Mouse (Mus musculus) limb, embryonic 13.5 days (tissue): Measurements from ENCODE around the gene Epb41l3. TPM values are rescaled to one million over a fixed set of nuclear protein-coding genes. Genes with fewer than 3 reads are reported as not detected.

ENCODE experiments used
- ATAC-seq: fragments of 200-750 bp; cut with Nextera tagmentation; 2 replicates; pipeline ENCODE4 v1.8.0; 2017; ENCODE audit warnings: low read depth, moderate number of reproducible peaks, moderate TSS enrichment; ENCODE audit not compliant: low FRiP score
- H3K27ac ChIP-seq: fragments of 300-500 bp; sonication (generic); 2 replicates; pipeline ENCODE4 v1.5.1; 2015; ENCODE audit warnings: inconsistent platforms, mild to moderate bottlenecking, moderate library complexity
- H3K27me3 ChIP-seq: fragments of 300-500 bp; sonication (generic); 2 replicates; pipeline ENCODE4 v1.6.1; 2015; ENCODE audit warnings: mild to moderate bottlenecking, inconsistent platforms
- H3K36me3 ChIP-seq: fragments of 300-500 bp; sonication (generic); 2 replicates; pipeline ENCODE4 v1.6.1; 2015; ENCODE audit warnings: inconsistent platforms, mild to moderate bottlenecking, moderate library complexity
- H3K4me1 ChIP-seq: fragments of 300-500 bp; sonication (generic); 2 replicates; pipeline ENCODE4 v1.6.1; 2015; ENCODE audit warnings: inconsistent platforms
- H3K4me2 ChIP-seq: fragments of 300-500 bp; sonication (generic); replicated peaks from 2 replicates; pipeline ENCODE4 v1.6.1; 2015; ENCODE audit warnings: inconsistent platforms, mild to moderate bottlenecking, moderate library complexity
- H3K4me3 ChIP-seq: fragments of 300-500 bp; sonication (generic); 2 replicates; pipeline ENCODE4 v1.5.1; 2015; ENCODE audit warnings: moderate library complexity, mild to moderate bottlenecking, inconsistent platforms
- H3K9ac ChIP-seq: fragments of 300-500 bp; sonication (generic); 2 replicates; pipeline ENCODE4 v1.6.1; 2015; ENCODE audit warnings: mild to moderate bottlenecking, inconsistent platforms
- H3K9me3 ChIP-seq: fragments of 300-500 bp; sonication (generic); 2 replicates; pipeline ENCODE4 v1.6.1; 2016; ENCODE audit warnings: inconsistent platforms
- WGBS: fragments of 180-500 bp; shearing (Covaris S2); methylation state at CpG from one replicate; pipeline ENCODE4 v1.1.7; 2015; 5-methylcytosine and 5-hydroxymethylcytosine counted together
- polyA plus RNA-seq: library from polyadenylated mRNA; unstranded; fragments of >200 nt; fragmentation: Nextera tagmentation; extraction: Ambion mirVana; gene quantifications from 2 replicates; pipeline ENCODE4 v1.2.1, GENCODE M21; 2015

Gene Epb41l3
- polyA plus RNA-seq, 1 experiment from 2014 or later, result 154 TPM

DNA sequence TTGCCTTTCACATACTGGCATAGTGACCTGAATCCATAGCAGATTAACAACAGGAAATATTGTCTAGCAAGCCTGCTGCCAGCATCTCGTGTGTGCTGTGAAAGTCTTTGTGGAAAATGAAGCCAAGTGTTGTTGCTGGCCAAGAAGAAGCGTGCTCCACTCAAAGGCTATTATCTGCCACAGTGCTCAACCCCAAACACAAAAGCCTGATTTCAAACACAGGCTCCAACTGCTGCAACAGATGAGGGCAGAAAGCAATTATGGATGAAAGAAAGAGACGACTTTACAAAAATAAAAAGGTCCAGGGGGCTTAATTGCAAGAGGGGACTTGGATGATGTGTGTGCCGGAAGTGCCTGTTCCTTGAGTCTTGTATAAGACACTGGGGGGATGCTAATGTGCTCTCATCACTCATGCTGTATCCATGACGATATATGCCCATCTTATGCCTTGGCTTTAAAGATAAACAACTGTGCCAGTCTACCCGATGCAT, 154.7 kb downstream of the Epb41l3 start:
- H3K27ac ChIP-seq, result no peak overlapping the region
- no peaks in the 10 kb centered on the region for H3K27me3 ChIP-seq
- H3K4me2 ChIP-seq, result no peak overlapping the region
- peaks cover 6% of the 10 kb centered on the region for H3K36me3 ChIP-seq
- H3K4me3 ChIP-seq, result no peak overlapping the region
- 52% methylated on average over 6 of the region's 6 CpGs for WGBS
- no peak overlapping the region for H3K9ac ChIP-seq
- peaks cover 27% of the 10 kb centered on the region for H3K4me1 ChIP-seq
- no peak for ATAC-seq
- H3K9me3 ChIP-seq, result no peaks in the 10 kb centered on the region

DNA sequence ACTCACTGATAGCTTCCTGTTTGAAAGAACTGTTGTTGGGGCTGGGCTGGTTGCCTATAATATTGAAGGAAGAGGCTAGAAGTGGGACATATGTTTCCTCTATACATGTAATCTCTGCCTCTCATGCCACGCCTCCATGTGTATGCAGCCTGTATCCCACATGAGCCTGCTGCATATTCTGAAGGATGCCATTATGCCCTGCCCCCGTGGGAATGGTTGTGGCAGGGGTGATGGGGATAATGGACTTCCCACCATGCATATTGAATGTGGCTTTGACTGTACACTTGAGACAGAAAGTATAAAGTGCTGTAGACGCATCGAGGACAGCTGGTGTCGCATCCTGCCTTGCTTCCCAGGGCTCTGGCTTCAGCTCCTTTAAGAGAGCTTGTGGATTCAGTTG, 155.9 kb downstream of the Epb41l3 start:
- H3K36me3 ChIP-seq, result no peaks in the 10 kb centered on the region
- no peaks in the 10 kb centered on the region for H3K9me3 ChIP-seq
- no peak for ATAC-seq
- no peak overlapping the region for H3K4me2 ChIP-seq
- H3K27ac ChIP-seq, result no peak overlapping the region
- no peaks in the 10 kb centered on the region for H3K27me3 ChIP-seq
- no peak overlapping the region for H3K9ac ChIP-seq
- no peak overlapping the region for H3K4me3 ChIP-seq
- peaks cover 27% of the 10 kb centered on the region for H3K4me1 ChIP-seq
- WGBS, result 71% methylated on average over 5 of the region's 5 CpGs

DNA sequence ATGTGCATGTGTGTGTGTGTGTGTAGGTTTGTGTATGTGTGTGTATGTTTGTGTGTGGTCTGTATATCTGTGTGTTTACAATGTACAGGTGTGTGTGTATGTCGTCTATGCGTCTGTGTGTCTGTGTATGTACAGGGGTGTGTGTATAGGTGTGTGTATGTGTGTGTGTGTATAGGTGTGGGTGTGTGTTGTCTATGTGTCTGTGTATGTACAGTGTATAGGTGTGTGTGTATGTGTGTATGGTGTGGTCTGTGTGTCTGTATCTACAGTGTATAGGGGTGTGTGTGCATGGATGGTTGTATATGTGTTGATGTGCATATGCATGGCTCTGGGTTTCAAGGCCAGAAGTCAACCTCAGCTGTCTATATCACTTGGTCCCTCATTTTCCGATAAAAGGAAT, 161.7 kb downstream of the Epb41l3 start:
- H3K9me3 ChIP-seq, result no peaks in the 10 kb centered on the region
- no peak overlapping the region for H3K4me3 ChIP-seq
- H3K4me1 ChIP-seq, result 0 out of 2 replicates have a peak, but pooled peaks cover 3% of the 10 kb centered on the region
- no peak for ATAC-seq
- 94% methylated on average over 3 of the region's 3 CpGs for WGBS
- no peak overlapping the region for H3K4me2 ChIP-seq
- no peak overlapping the region for H3K9ac ChIP-seq
- H3K36me3 ChIP-seq, result peaks cover 29% of the 10 kb centered on the region
- H3K27ac ChIP-seq, result no peak overlapping the region
- no peaks in the 10 kb centered on the region for H3K27me3 ChIP-seq

DNA sequence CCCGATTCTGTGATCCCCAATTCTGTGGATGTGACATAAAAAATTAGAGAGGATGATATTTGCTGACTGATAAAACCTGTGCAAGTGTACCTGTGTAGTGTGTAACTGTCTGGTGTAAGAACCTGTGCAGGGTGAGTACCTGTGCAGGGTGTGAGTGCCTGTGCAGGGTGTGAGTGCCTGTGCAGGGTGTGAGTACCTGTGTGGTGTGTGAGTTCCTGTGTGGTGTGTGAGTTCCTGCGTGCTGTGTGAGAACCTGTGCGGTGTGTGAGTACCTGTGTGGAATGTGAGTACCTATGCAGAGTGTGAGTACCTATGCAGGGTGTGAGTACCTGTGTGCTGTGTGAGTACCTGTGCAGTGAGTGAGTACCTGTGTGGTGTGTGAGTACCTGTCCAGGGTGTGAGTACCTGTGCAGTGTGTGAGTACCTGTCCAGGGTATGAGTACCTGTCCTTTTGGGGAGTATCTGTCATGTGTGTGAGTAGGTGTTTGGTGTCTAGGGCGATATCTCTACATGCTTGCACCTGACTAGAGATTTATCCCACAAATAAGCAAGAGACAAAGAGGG, 163.4 kb downstream of the Epb41l3 start:
- H3K36me3 ChIP-seq, result peaks cover 40% of the 10 kb centered on the region
- 90% methylated on average over 4 of the region's 4 CpGs for WGBS
- no peaks in the 10 kb centered on the region for H3K27me3 ChIP-seq
- H3K4me1 ChIP-seq, result 0 out of 2 replicates have a peak, but pooled peaks cover 3% of the 10 kb centered on the region
- peak; percentile 49; the same call in 1 of the 2 replicates for ATAC-seq
- no peak overlapping the region for H3K4me3 ChIP-seq
- no peaks in the 10 kb centered on the region for H3K9me3 ChIP-seq
- no peak overlapping the region for H3K4me2 ChIP-seq
- no peak overlapping the region for H3K9ac ChIP-seq
- H3K27ac ChIP-seq, result no peak overlapping the region

DNA sequence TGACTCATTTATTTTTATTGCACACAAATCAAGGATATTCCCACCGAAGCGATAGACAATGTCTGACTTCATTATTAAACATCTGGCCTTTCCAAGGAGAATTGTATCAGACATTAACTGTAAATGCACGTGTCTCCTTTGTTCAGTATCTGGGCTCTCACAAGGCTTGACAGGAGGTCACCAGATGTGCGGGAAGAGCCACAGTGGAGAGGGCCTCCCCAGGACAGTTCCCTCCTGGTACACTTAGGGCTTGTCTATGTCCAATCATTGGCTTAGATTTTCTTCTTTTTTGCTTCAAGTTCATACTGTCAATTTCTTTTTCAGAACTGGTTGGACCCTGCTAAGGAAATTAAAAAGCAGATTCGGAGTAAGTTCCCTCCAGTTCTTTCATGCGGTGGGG, 163.9 kb downstream of the Epb41l3 start:
- H3K9me3 ChIP-seq, result no peaks in the 10 kb centered on the region
- H3K4me1 ChIP-seq, result 0 out of 2 replicates have a peak, but pooled peaks cover 3% of the 10 kb centered on the region
- peaks cover 43% of the 10 kb centered on the region for H3K36me3 ChIP-seq
- no peak overlapping the region for H3K4me3 ChIP-seq
- no peak overlapping the region for H3K9ac ChIP-seq
- H3K4me2 ChIP-seq, result no peak overlapping the region
- peak; percentile 62 for ATAC-seq
- no peak overlapping the region for H3K27ac ChIP-seq
- H3K27me3 ChIP-seq, result no peaks in the 10 kb centered on the region
- WGBS, result 66% methylated on average over 6 of the region's 6 CpGs

DNA sequence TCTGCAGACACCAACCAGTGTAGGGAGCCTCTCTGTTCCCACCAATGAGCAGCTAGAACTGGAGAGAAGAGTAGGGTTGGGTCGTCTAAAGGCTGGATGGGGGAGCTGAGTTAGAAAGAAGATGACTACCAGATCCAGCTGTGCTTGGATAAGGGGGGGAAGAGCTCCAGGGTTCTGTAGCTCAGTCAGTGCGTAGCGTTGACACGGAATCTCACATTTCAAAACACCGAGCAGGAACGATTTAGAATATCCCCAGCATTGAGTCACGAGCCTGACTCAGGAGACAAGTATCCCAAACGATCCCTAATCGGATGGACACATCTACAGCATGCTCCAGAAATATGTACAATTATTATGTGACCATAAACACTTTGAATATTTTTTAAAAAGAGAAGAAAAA, 180.4 kb downstream of the Epb41l3 start:
- H3K9ac ChIP-seq, result no peak overlapping the region
- no peak overlapping the region for H3K27ac ChIP-seq
- no peak overlapping the region for H3K4me2 ChIP-seq
- H3K4me3 ChIP-seq, result no peak overlapping the region
- WGBS, result 64% methylated on average over 9 of the region's 9 CpGs
- H3K36me3 ChIP-seq, result peaks cover 51% of the 10 kb centered on the region
- no peak for ATAC-seq
- no peaks in the 10 kb centered on the region for H3K9me3 ChIP-seq
- no peaks in the 10 kb centered on the region for H3K27me3 ChIP-seq
- peaks cover 10% of the 10 kb centered on the region for H3K4me1 ChIP-seq

DNA sequence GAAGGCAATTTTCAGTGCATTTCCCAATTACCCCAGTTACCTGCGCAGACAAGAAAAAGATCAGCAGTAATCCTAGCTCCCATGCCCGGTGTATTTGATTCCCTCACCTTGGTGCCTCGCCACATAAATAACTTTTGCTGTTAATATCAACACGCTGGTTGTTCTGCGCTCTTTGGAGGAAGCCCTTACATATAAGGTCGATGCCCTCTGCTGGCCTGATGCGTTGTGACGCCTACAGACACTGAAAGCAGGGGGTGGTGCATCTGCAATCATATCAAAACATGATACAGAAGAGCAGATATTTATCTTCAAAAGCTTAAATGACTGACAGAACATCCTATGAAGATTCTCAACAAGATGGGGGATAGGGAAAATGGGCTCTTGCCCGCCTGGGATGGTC, 181.0 kb downstream of the Epb41l3 start:
- no peaks in the 10 kb centered on the region for H3K27me3 ChIP-seq
- H3K36me3 ChIP-seq, result peaks cover 52% of the 10 kb centered on the region
- 0 out of 2 replicates have a peak, but pooled peaks have one; percentile 24 for ATAC-seq
- H3K4me2 ChIP-seq, result no peak overlapping the region
- peaks cover 10% of the 10 kb centered on the region for H3K4me1 ChIP-seq
- H3K9me3 ChIP-seq, result no peaks in the 10 kb centered on the region
- no peak overlapping the region for H3K9ac ChIP-seq
- 48% methylated on average over 9 of the region's 9 CpGs for WGBS
- no peak overlapping the region for H3K4me3 ChIP-seq
- no peak overlapping the region for H3K27ac ChIP-seq

DNA sequence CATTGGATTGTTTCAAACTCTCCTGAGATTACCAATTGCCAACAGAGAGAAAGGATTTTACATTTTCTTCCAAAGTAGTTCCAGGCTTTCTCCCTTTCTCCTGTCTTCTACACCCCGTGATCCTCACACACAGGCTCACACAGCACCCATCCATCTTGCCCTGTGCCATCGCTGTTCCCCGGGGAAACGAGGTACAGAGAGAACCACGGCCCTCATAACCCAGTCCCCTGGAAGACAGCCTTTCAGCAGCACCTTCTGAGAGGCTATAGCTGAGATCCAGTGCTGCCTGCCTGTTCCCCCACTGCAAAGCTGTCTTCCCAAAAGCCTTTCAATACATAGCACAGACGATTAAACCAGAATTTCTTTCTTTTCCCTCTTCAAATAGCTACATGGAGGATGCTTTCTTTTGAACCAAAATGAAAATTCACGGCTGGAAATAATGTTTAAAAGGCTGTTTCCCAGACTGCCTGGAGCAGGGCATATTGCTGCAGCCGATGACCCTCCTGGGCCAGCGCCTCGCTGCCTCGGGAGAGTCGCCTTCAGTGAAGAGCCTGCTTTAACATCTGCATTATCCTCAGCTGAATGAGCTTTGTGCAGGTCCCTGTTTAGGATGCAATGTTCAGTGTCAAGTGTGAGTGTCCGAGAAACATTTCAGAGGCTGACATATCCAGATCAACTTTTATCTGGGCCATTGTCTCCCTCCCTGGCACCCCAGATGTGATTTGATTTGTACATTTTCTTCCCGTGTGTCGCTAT, 188.5 kb downstream of the Epb41l3 start:
- Histone ChIP-seq H3K27me3 (no peaks in the 10 kb centered on the region), H3K9ac (no peak overlapping the region), H3K4me2 (no peak overlapping the region), H3K36me3 (peaks cover 79% of the 10 kb centered on the region), H3K9me3 (no peaks in the 10 kb centered on the region), H3K4me3 (no peak overlapping the region), H3K27ac (no peak overlapping the region), H3K4me1 (no peaks in the 10 kb centered on the region)
- ATAC-seq, result no peak
- 72% methylated on average over 15 of the region's 15 CpGs for WGBS

DNA sequence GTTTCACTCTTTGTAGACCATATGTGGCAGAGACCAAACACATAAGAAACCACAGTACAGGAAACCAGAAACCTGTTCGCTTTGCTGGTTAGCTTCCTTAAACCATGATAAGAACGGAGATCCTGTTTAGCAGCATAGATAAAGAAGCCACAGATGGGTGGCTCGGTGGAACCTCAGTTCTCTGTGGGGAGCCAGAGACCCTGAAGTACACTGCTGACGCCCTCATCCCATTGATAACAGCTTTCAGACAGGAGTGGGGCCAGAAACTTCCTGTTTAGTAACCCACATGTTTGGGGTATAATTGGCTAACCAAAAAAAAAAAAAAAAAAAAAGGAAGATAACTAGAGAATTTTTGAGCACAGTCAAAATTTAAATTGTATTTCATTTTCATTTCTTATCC, 189.7 kb downstream of the Epb41l3 start:
- no peak for ATAC-seq
- Histone ChIP-seq H3K27ac (no peak overlapping the region), H3K27me3 (no peaks in the 10 kb centered on the region), H3K9ac (no peak overlapping the region), H3K4me3 (no peak overlapping the region), H3K36me3 (peaks cover 72% of the 10 kb centered on the region), H3K4me2 (no peak overlapping the region), H3K4me1 (no peaks in the 10 kb centered on the region), H3K9me3 (no peaks in the 10 kb centered on the region)
- 53% methylated on average over 4 of the region's 4 CpGs for WGBS

DNA sequence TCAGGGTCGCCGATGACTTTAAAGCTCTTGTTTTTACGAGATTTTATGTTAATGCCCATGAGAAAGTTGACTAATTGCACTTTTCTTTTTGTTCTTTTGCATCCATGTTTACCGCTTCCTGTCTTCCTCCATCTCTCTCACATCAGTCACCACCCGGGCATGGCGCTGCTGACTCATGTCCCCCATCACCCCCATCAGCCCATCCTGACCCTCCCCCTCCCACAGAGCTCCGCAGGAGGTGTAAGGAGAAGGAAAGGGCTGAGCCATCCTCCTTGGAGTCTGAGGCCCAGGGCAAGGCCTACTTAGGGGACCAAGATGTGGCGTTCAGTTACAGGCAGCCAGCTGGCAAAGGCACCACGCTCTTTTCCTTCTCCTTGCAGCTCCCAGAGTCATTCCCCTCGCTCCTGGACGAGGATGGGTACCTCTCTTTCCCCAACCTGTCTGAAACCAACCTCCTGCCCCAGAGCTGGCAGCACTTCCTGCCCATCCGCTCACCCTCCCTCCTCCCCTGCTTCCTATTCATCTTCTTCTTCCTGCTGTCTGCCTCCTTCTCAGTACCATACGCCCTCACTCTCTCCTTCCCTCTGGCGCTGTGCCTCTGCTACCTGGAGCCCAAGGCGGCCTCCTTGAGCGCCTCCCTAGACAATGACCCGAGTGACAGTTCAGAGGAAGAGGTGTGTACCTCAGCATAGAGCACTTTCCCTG, 190.4 kb downstream of the Epb41l3 start:
- H3K9me3 ChIP-seq, result no peaks in the 10 kb centered on the region
- no peak overlapping the region for H3K4me2 ChIP-seq
- 37% methylated on average over 17 of the region's 17 CpGs for WGBS
- no peak overlapping the region for H3K27ac ChIP-seq
- H3K27me3 ChIP-seq, result no peaks in the 10 kb centered on the region
- no peak for ATAC-seq
- H3K4me3 ChIP-seq, result no peak overlapping the region
- no peak overlapping the region for H3K9ac ChIP-seq
- no peaks in the 10 kb centered on the region for H3K4me1 ChIP-seq
- H3K36me3 ChIP-seq, result peaks cover 72% of the 10 kb centered on the region

DNA sequence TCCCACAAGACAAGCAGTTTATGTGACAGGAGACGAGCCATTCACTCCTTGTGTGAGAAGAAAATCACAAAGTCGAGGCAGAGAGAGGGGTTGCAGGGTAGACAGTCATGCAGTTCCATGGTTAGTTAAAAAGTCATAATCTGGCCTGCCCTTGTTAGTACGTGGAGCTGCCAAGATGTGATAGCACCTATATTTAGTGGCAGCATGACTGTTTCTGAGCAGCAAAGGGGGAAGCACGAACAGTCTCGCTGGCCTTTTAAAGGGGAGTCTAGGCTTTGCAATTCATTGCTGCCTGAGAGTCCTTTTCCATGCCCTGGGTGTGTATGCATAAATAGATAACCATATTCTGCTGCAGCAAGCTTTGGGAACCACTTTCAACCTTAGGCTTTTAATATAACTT, 191.5 kb downstream of the Epb41l3 start:
- Histone ChIP-seq H3K27ac (no peak overlapping the region), H3K9me3 (no peaks in the 10 kb centered on the region), H3K9ac (no peak overlapping the region), H3K27me3 (no peaks in the 10 kb centered on the region), H3K36me3 (peaks cover 68% of the 10 kb centered on the region), H3K4me2 (no peak overlapping the region), H3K4me3 (no peak overlapping the region), H3K4me1 (no peaks in the 10 kb centered on the region)
- no peak for ATAC-seq
- WGBS, result 77% methylated on average over 5 of the region's 5 CpGs

DNA sequence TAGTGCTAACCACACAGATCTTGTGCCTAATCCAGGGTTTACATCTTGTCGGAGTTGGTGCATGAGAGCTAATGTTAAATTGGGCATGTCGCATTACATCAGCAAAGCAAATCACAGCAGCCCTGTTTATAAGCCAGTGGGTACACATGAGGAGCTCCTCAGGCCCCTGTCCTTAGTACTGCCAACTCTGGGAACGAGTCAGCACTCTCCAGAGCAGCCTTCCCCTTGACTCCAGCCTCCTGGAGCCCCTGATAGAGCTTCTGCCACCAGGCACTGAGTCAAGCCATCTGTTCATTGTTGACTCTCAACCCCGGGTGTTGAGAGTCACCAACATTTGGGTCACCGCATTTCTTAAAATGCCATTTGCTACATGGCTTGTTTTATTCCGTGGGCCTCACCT, 192.0 kb downstream of the Epb41l3 start:
- Histone ChIP-seq H3K4me2 (no peak overlapping the region), H3K27ac (no peak overlapping the region), H3K9me3 (no peaks in the 10 kb centered on the region), H3K27me3 (no peaks in the 10 kb centered on the region), H3K36me3 (peaks cover 68% of the 10 kb centered on the region), H3K9ac (no peak overlapping the region), H3K4me3 (no peak overlapping the region), H3K4me1 (no peaks in the 10 kb centered on the region)
- 56% methylated on average over 6 of the region's 6 CpGs for WGBS
- no peak for ATAC-seq
